10 mouse cellular contexts compared by ENCODE assay signal in the genomic region with DNA sequence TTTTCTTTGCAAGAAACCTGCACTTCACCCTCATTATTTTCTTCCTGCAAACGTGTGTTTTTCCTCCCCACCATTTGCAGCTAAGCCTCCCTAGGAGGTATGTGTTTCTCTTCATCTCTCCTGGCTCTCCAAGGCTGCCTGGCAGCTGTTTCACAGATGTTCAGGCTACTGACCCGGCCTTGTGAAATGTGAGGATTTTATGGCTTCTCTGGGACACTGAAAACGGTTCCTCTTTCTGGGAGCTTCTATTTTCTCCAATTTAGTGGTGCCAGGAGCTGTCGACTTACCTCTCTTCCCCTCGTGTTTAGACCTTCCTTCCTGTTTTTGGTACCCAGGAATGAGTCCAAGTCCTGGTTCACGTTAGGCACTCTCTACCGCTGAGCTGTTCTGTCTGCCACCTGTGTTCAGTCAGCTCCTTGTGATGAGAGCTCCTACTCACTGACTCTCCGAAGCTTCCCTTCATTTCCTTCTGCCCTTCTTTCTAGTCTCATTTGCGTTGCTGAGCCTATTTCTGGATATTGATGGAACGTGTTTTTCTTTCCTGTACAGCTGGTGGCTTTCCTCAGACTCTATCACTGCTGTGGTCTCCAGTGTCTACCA.
DNase-seq lines count a peak whose midpoint lies in the region; ATAC-seq lines count a peak whose summit lies in the region.
"Had no signal": no experiment of that assay in that cellular context is flagged by ENCODE, and none has a peak within 500 bp of the region (broad histone marks: within the 10 kb centered on the region; RNA-seq: fewer than 3 reads in every experiment).

No protein-coding gene starts in this region.

- H3K4me2 ChIP-seq in hindbrain, embryonic 12.5 days (replicated peaks): no peak overlapping the region
- H3K4me2 ChIP-seq in hindbrain, embryonic 11.5 days (replicated peaks; ENCODE audit: low read depth, low read length): no peak overlapping the region
- no peak overlapping the region for H3K4me2 ChIP-seq in liver, embryonic 12.5 days
- H3K4me2 ChIP-seq: liver, embryonic 15.5 days had no signal

- no peaks in the 10 kb centered on the region for H3K9me3 ChIP-seq in hindbrain, embryonic 12.5 days (replicated peaks)
- no peaks in the 10 kb centered on the region for H3K9me3 ChIP-seq in hindbrain, embryonic 11.5 days (ENCODE audit: control insufficient read depth, low read length)
- no peaks in the 10 kb centered on the region for H3K9me3 ChIP-seq in liver, embryonic 12.5 days (replicated peaks)
- H3K9me3 ChIP-seq: liver, embryonic 15.5 days had no signal

- H3K4me1 ChIP-seq in hindbrain, embryonic 12.5 days: peaks cover 9% of the 10 kb centered on the region; the same call in 1 of the 2 replicates
- no peaks in the 10 kb centered on the region for H3K4me1 ChIP-seq in hindbrain, embryonic 11.5 days (replicated peaks; ENCODE audit: control insufficient read depth, insufficient read depth, low read length)
- no peaks in the 10 kb centered on the region for H3K4me1 ChIP-seq in liver, embryonic 12.5 days
- H3K4me1 ChIP-seq: liver, embryonic 15.5 days had no signal

- peak overlapping the region; percentile 57; the same call in 1 of the 2 replicates for H3K27ac ChIP-seq in hindbrain, embryonic 12.5 days
- H3K27ac ChIP-seq in hindbrain, embryonic 11.5 days (ENCODE audit: low read depth, low read length): no peak overlapping the region
- no peak overlapping the region for H3K27ac ChIP-seq in liver, embryonic 12.5 days
- H3K27ac ChIP-seq: liver, embryonic 15.5 days had no signal

- 60% methylated on average over 10 of the region's 10 CpGs for WGBS in hindbrain, embryonic 12.5 days
- WGBS in hindbrain, embryonic 11.5 days: 64% methylated on average over 10 of the region's 10 CpGs
- 38% methylated on average over 10 of the region's 10 CpGs for WGBS in liver, embryonic 12.5 days (ENCODE audit: insufficient replicate concordance)

- no peak for ATAC-seq in hindbrain, embryonic 12.5 days (ENCODE audit: low FRiP score)
- ATAC-seq in hindbrain, embryonic 11.5 days (ENCODE audit: low FRiP score): no peak
- no peak for ATAC-seq in liver, embryonic 12.5 days

- no peaks in the 10 kb centered on the region for H3K36me3 ChIP-seq in hindbrain, embryonic 12.5 days
- H3K36me3 ChIP-seq in hindbrain, embryonic 11.5 days (ENCODE audit: control insufficient read depth, insufficient read depth, low read length): no peaks in the 10 kb centered on the region
- H3K36me3 ChIP-seq in liver, embryonic 12.5 days: no peaks in the 10 kb centered on the region
- H3K36me3 ChIP-seq: liver, embryonic 15.5 days had no signal

- no peaks in the 10 kb centered on the region for H3K27me3 ChIP-seq in hindbrain, embryonic 12.5 days
- no peaks in the 10 kb centered on the region for H3K27me3 ChIP-seq in hindbrain, embryonic 11.5 days (ENCODE audit: control insufficient read depth, insufficient read depth, low read length)
- no peaks in the 10 kb centered on the region for H3K27me3 ChIP-seq in liver, embryonic 12.5 days (replicated peaks)
- H3K27me3 ChIP-seq: liver, embryonic 15.5 days had no signal

- H3K9ac ChIP-seq in hindbrain, embryonic 12.5 days: no peak overlapping the region
- no peak overlapping the region for H3K9ac ChIP-seq in hindbrain, embryonic 11.5 days (ENCODE audit: low read depth, low read length)
- no peak overlapping the region for H3K9ac ChIP-seq in liver, embryonic 12.5 days
- H3K9ac ChIP-seq: liver, embryonic 15.5 days had no signal

- DNase-seq in hindbrain, embryonic 11.5 days (ENCODE audit: low spot score): no peak
- DNase-seq in urinary bladder, postnatal 14 days (ENCODE audit: low spot score): peak; percentile 8
- no peak for DNase-seq in urinary bladder, adult 18-20 months (ENCODE audit: low spot score in 2 of 2)
- DNase-seq in left cerebral cortex, postnatal 14 days (ENCODE audit: low spot score in 2 of 2): peak; percentile 26 to 62
- DNase-seq in thymus, adult 18-20 months: no peak
- no peak for DNase-seq in cerebellum, adult 8-10 months
- DNase-seq: thymus, postnatal 25 days had no signal

- no peak overlapping the region for H3K4me3 ChIP-seq in hindbrain, embryonic 12.5 days
- H3K4me3 ChIP-seq in hindbrain, embryonic 11.5 days (ENCODE audit: low read depth, low read length): no peak overlapping the region
- H3K4me3 ChIP-seq in liver, embryonic 12.5 days: no peak overlapping the region
- H3K4me3 ChIP-seq: liver, embryonic 15.5 days had no signal

- intact Hi-C loops in left cerebral cortex, postnatal 14 days (cut with DNase I): no loop called here

Comparison
In these comparisons a context has a peak if more than half of its experiments do, and no peak if none do; other contexts are left out.
1. DNase-seq: peak in urinary bladder, postnatal 14 days (single experiment) and left cerebral cortex, postnatal 14 days (2 of 2); none in hindbrain, embryonic 11.5 days (single experiment), urinary bladder, adult 18-20 months (0 of 2), thymus, adult 18-20 months (0 of 2) and cerebellum, adult 8-10 months (single experiment).